Mouse (Mus musculus) heart, embryonic 13.5 days (tissue): ENCODE results near the gene Oxsm. TPM values are rescaled to one million over a fixed set of nuclear protein-coding genes. Genes with fewer than 3 reads are reported as not detected.

Source experiments
- ATAC-seq: fragments of 200-750 bp; cut with Nextera tagmentation; 2 replicates; pipeline ENCODE4 v1.8.0; 2017; ENCODE audit warnings: moderate TSS enrichment; ENCODE audit not compliant: insufficient number of reproducible peaks, low FRiP score, low TSS enrichment; ENCODE audit errors: extremely low read depth
- H3K27ac ChIP-seq: fragments of 300-500 bp; sonication (generic); replicated peaks from 2 replicates; pipeline ENCODE4 v1.5.1; 2015; ENCODE audit warnings: moderate library complexity, mild to moderate bottlenecking, inconsistent platforms
- H3K27me3 ChIP-seq: fragments of 300-500 bp; sonication (generic); replicated peaks from 2 replicates; pipeline ENCODE4 v1.6.1; 2015; ENCODE audit warnings: mild to moderate bottlenecking, inconsistent platforms
- H3K36me3 ChIP-seq: fragments of 300-500 bp; sonication (generic); 2 replicates; pipeline ENCODE4 v1.6.1; 2015; ENCODE audit warnings: mild to moderate bottlenecking, inconsistent platforms
- H3K4me1 ChIP-seq: fragments of 300-500 bp; sonication (generic); 2 replicates; pipeline ENCODE4 v1.6.1; 2015; ENCODE audit warnings: inconsistent platforms
- H3K4me2 ChIP-seq: fragments of 300-500 bp; sonication (generic); 2 replicates; pipeline ENCODE4 v1.6.1; 2015; ENCODE audit warnings: inconsistent platforms, mild to moderate bottlenecking, moderate library complexity
- H3K4me3 ChIP-seq: fragments of 300-500 bp; sonication (generic); 2 replicates; pipeline ENCODE4 v1.5.1; 2015; ENCODE audit warnings: moderate library complexity, mild to moderate bottlenecking, inconsistent platforms
- H3K9ac ChIP-seq: fragments of 300-500 bp; sonication (generic); 2 replicates; pipeline ENCODE4 v1.6.1; 2015; ENCODE audit warnings: inconsistent platforms, mild to moderate bottlenecking, moderate library complexity
- H3K9me3 ChIP-seq: fragments of 300-500 bp; sonication (generic); 2 replicates; pipeline ENCODE4 v1.6.1; 2016; ENCODE audit warnings: inconsistent platforms
- WGBS: fragments of 180-500 bp; shearing (Covaris S2); methylation state at CpG from one replicate; pipeline ENCODE4 v1.1.7; 2015; ENCODE audit warnings: mixed read lengths; 5-methylcytosine and 5-hydroxymethylcytosine counted together
- polyA plus RNA-seq: library from polyadenylated mRNA; unstranded; fragments of >200 nt; fragmentation: Nextera tagmentation; extraction: Ambion mirVana; gene quantifications from 2 replicates; pipeline ENCODE4 v1.2.1, GENCODE M21; 2015

Oxsm gene
- polyA plus RNA-seq, 1 experiment from 2014 or later: 2.2 TPM

GRCm38 (mm10) chr14:16236466-16236865 is 13.1 kb downstream of the Oxsm start:
- no peak overlapping the region for H3K9ac ChIP-seq
- no peaks in the 10 kb centered on the region for H3K27me3 ChIP-seq
- H3K9me3 ChIP-seq: peaks cover 4% of the 10 kb centered on the region; the same call in 1 of the 2 replicates
- H3K4me1 ChIP-seq: no peaks in the 10 kb centered on the region
- no peak overlapping the region for H3K4me3 ChIP-seq
- H3K4me2 ChIP-seq: no peak overlapping the region
- peaks cover 14% of the 10 kb centered on the region; the same call in 1 of the 2 replicates for H3K36me3 ChIP-seq
- 68% methylated on average over 3 of the region's 3 CpGs for WGBS
- ATAC-seq: no peak
- no peak overlapping the region for H3K27ac ChIP-seq

- no peaks in the 10 kb centered on the region for H3K36me3 ChIP-seq
- ATAC-seq: no peak
- no peak overlapping the region for H3K27ac ChIP-seq
- 33% methylated on average over 1 of the region's 1 CpGs for WGBS
- no peak overlapping the region for H3K4me3 ChIP-seq
- peaks cover 4% of the 10 kb centered on the region; the same call in 1 of the 2 replicates for H3K9me3 ChIP-seq
- H3K4me1 ChIP-seq: no peaks in the 10 kb centered on the region
- no peaks in the 10 kb centered on the region for H3K27me3 ChIP-seq
- no peak overlapping the region for H3K9ac ChIP-seq
- no peak overlapping the region for H3K4me2 ChIP-seq
Observed at GRCm38 (mm10) chr14:16233515-16233914, 16.1 kb downstream of the Oxsm start.

GRCm38 (mm10) chr14:16230581-16230980 is 19.0 kb downstream of the Oxsm start:
- H3K4me2 ChIP-seq: no peak overlapping the region
- H3K27me3 ChIP-seq: no peaks in the 10 kb centered on the region
- H3K4me1 ChIP-seq: no peaks in the 10 kb centered on the region
- no peaks in the 10 kb centered on the region for H3K36me3 ChIP-seq
- no peaks in the 10 kb centered on the region for H3K9me3 ChIP-seq
- no peak for ATAC-seq
- H3K27ac ChIP-seq: no peak overlapping the region
- no peak overlapping the region for H3K9ac ChIP-seq
- H3K4me3 ChIP-seq: no peak overlapping the region

GRCm38 (mm10) chr14:16229395-16229794 is 20.2 kb downstream of the Oxsm start:
- no peak overlapping the region for H3K4me2 ChIP-seq
- no peak overlapping the region for H3K9ac ChIP-seq
- no peaks in the 10 kb centered on the region for H3K36me3 ChIP-seq
- no peaks in the 10 kb centered on the region for H3K4me1 ChIP-seq
- H3K27ac ChIP-seq: no peak overlapping the region
- H3K4me3 ChIP-seq: no peak overlapping the region
- no peak for ATAC-seq
- WGBS: 70% methylated on average over 2 of the region's 2 CpGs
- no peaks in the 10 kb centered on the region for H3K27me3 ChIP-seq
- no peaks in the 10 kb centered on the region for H3K9me3 ChIP-seq

- H3K4me2 ChIP-seq: no peak overlapping the region
Observed at GRCm38 (mm10) chr14:16219015-16219414, 30.6 kb downstream of the Oxsm start.

GRCm38 (mm10) chr14:16207722-16208121 is 41.9 kb downstream of the Oxsm start:
- Histone ChIP-seq H3K4me3 (no peak overlapping the region), H3K4me2 (no peak overlapping the region), H3K9ac (no peak overlapping the region), H3K36me3 (no peaks in the 10 kb centered on the region), H3K9me3 (no peaks in the 10 kb centered on the region), H3K4me1 (no peaks in the 10 kb centered on the region), H3K27me3 (no peaks in the 10 kb centered on the region), H3K27ac (no peak overlapping the region)
- ATAC-seq: no peak

More at GRCm38 (mm10) chr14:16219015-16219414, 30.6 kb downstream of the Oxsm start:
- Histone ChIP-seq H3K36me3 (no peaks in the 10 kb centered on the region), H3K4me1 (no peaks in the 10 kb centered on the region), H3K9ac (no peak overlapping the region), H3K27ac (no peak overlapping the region), H3K27me3 (no peaks in the 10 kb centered on the region), H3K4me3 (no peak overlapping the region), H3K9me3 (no peaks in the 10 kb centered on the region)
- no peak for ATAC-seq
- WGBS: 57% methylated on average over 2 of the region's 2 CpGs

GRCm38 (mm10) chr14:16201673-16202072 is 47.9 kb downstream of the Oxsm start:
- no peaks in the 10 kb centered on the region for H3K27me3 ChIP-seq
- H3K9ac ChIP-seq: no peak overlapping the region
- no peak for ATAC-seq
- H3K27ac ChIP-seq: no peak overlapping the region
- 12% methylated on average over 3 of the region's 3 CpGs for WGBS
- no peaks in the 10 kb centered on the region for H3K9me3 ChIP-seq
- no peak overlapping the region for H3K4me2 ChIP-seq
- H3K4me1 ChIP-seq: peaks cover 18% of the 10 kb centered on the region
- H3K4me3 ChIP-seq: no peak overlapping the region
- H3K36me3 ChIP-seq: no peaks in the 10 kb centered on the region

GRCm38 (mm10) chr14:16200969-16201638 is 48.5 kb downstream of the Oxsm start:
- Histone ChIP-seq H3K27ac (peak overlapping the region; percentile 25), H3K4me3 (no peak overlapping the region), H3K4me1 (peaks cover 18% of the 10 kb centered on the region), H3K27me3 (no peaks in the 10 kb centered on the region), H3K9me3 (no peaks in the 10 kb centered on the region), H3K36me3 (no peaks in the 10 kb centered on the region), H3K4me2 (peak overlapping the region; percentile 28), H3K9ac (no peak overlapping the region)
- WGBS: 45% methylated on average over 8 of the region's 8 CpGs
- no peak for ATAC-seq

- WGBS: 48% methylated on average over 6 of the region's 6 CpGs
- Histone ChIP-seq H3K4me1 (peaks cover 18% of the 10 kb centered on the region), H3K27me3 (no peaks in the 10 kb centered on the region), H3K9ac (peak overlapping the region; percentile 28; the same call in 1 of the 2 replicates), H3K36me3 (no peaks in the 10 kb centered on the region), H3K4me3 (no peak overlapping the region), H3K9me3 (no peaks in the 10 kb centered on the region), H3K4me2 (peak overlapping the region; percentile 28), H3K27ac (peak overlapping the region; percentile 25)
- ATAC-seq: no peak
Observed at GRCm38 (mm10) chr14:16200220-16200912, 49.2 kb downstream of the Oxsm start.

- H3K27me3 ChIP-seq: no peaks in the 10 kb centered on the region
- H3K27ac ChIP-seq: no peak overlapping the region
- H3K4me1 ChIP-seq: peaks cover 15% of the 10 kb centered on the region
- no peaks in the 10 kb centered on the region for H3K36me3 ChIP-seq
- H3K4me3 ChIP-seq: no peak overlapping the region
- no peaks in the 10 kb centered on the region for H3K9me3 ChIP-seq
- H3K9ac ChIP-seq: no peak overlapping the region
- no peak overlapping the region for H3K4me2 ChIP-seq
- WGBS: 57% methylated on average over 4 of the region's 4 CpGs
- ATAC-seq: no peak
Observed at GRCm38 (mm10) chr14:16196518-16196917, 53.1 kb downstream of the Oxsm start.

- H3K27ac ChIP-seq: no peak overlapping the region
Observed at GRCm38 (mm10) chr14:16195486-16195885, 54.1 kb downstream of the Oxsm start.

GRCm38 (mm10) chr14:16194125-16194524 is 55.5 kb downstream of the Oxsm start:
- Histone ChIP-seq H3K9me3 (no peaks in the 10 kb centered on the region), H3K4me1 (no peaks in the 10 kb centered on the region), H3K27me3 (no peaks in the 10 kb centered on the region), H3K4me3 (no peak overlapping the region), H3K4me2 (no peak overlapping the region), H3K9ac (no peak overlapping the region), H3K36me3 (no peaks in the 10 kb centered on the region), H3K27ac (no peak overlapping the region)
- WGBS: 73% methylated on average over 1 of the region's 1 CpGs
- ATAC-seq: no peak

More at GRCm38 (mm10) chr14:16195486-16195885, 54.1 kb downstream of the Oxsm start:
- 35% methylated on average over 1 of the region's 1 CpGs for whole genome bisulfite sequencing
- Histone ChIP-seq H3K4me2 (no peak overlapping the region), H3K9me3 (no peaks in the 10 kb centered on the region), H3K27me3 (no peaks in the 10 kb centered on the region), H3K36me3 (no peaks in the 10 kb centered on the region), H3K9ac (no peak overlapping the region), H3K4me3 (no peak overlapping the region), H3K4me1 (peaks cover 6% of the 10 kb centered on the region)
- ATAC-seq: no peak
